Mouse (Mus musculus) embryonic facial prominence, embryonic 15.5 days (tissue): ENCODE results near the gene Clrn2. TPM values are rescaled to one million over a fixed set of nuclear protein-coding genes. Genes with fewer than 3 reads are reported as not detected.
"Not testable (repeated sequence)": the region's sequence is repeated elsewhere in the genome, so short reads cannot be mapped to it uniquely, and the experiment has no call there.

Experiments
- ATAC-seq: fragments of 200-750 bp; cut with Nextera tagmentation; 2 replicates; pipeline ENCODE4 v1.8.0; 2017; ENCODE audit warnings: low read depth, moderate TSS enrichment; ENCODE audit not compliant: insufficient number of reproducible peaks, low FRiP score, low TSS enrichment
- H3K27ac ChIP-seq: fragments of 300-500 bp; sonication (generic); replicated peaks from 2 replicates; pipeline ENCODE4 v1.5.1; 2015; ENCODE audit warnings: mild to moderate bottlenecking, inconsistent platforms
- H3K27me3 ChIP-seq: fragments of 300-500 bp; sonication (generic); 2 replicates; pipeline ENCODE4 v1.6.1; 2015; ENCODE audit warnings: inconsistent platforms
- H3K36me3 ChIP-seq: fragments of 300-500 bp; sonication (generic); 2 replicates; pipeline ENCODE4 v1.6.1; 2015; ENCODE audit warnings: mild to moderate bottlenecking, inconsistent platforms
- H3K4me1 ChIP-seq: fragments of 300-500 bp; sonication (generic); 2 replicates; pipeline ENCODE4 v1.6.1; 2015; ENCODE audit warnings: inconsistent platforms
- H3K4me2 ChIP-seq: fragments of 300-500 bp; sonication (generic); replicated peaks from 2 replicates; pipeline ENCODE4 v1.6.1; 2015; ENCODE audit warnings: mild to moderate bottlenecking, inconsistent platforms
- H3K4me3 ChIP-seq: fragments of 300-500 bp; sonication (generic); replicated peaks from 2 replicates; pipeline ENCODE4 v1.5.1; 2015; ENCODE audit warnings: mild to moderate bottlenecking, inconsistent platforms
- H3K9ac ChIP-seq: fragments of 300-500 bp; sonication (generic); 2 replicates; pipeline ENCODE4 v1.6.1; 2015; ENCODE audit warnings: inconsistent platforms
- H3K9me3 ChIP-seq: fragments of 300-500 bp; sonication (generic); replicated peaks from 2 replicates; pipeline ENCODE4 v1.6.1; 2016; ENCODE audit warnings: inconsistent platforms
- WGBS: fragments of 180-500 bp; shearing (Covaris S2); methylation state at CpG from one replicate; pipeline ENCODE4 v1.1.7; 2015; 5-methylcytosine and 5-hydroxymethylcytosine counted together
- polyA plus RNA-seq: library from polyadenylated mRNA; unstranded; fragments of >200 nt; fragmentation: Nextera tagmentation; extraction: Ambion mirVana; gene quantifications from 2 replicates; pipeline ENCODE4 v1.2.1, GENCODE M21; 2015

Gene Clrn2
- 0.17 and 0.24 TPM in 2 replicates for polyA plus RNA-seq

DNA sequence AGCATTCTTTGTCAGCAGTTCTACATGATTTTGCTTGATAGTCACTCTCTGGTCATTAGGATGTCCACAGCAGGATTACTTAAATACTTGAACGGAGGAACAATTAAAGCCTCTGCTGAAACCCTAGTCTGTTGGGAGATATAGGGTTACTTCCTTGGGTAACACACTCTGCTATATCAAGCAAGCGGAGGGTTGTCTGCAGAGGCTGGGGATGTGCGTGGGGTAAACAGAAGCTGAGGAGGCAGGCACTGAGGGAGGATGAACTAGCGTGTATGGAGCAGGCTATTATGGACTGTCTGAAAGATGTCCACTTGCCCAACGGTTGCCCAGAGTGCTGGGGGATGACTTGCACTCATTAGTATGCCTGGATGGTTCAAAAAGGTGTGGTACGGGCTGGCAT is at the start of gene Clrn2:
Gene Clrn2, plus strand, starts transcription at position 301 of the 400 bp plus-strand sequence.
- WGBS: 41% methylated on average over 6 of the region's 6 CpGs
- H3K9me3 ChIP-seq: no peaks in the 10 kb centered on the region
- no peak within 1 kb of the TSS for H3K9ac ChIP-seq
- ATAC-seq: no peak
- H3K4me3 ChIP-seq: no peak within 1 kb of the TSS
- H3K27ac ChIP-seq: no peak within 1 kb of the TSS
- H3K27me3 ChIP-seq: no peaks in the 10 kb centered on the region
- no peak within 1 kb of the TSS for H3K4me2 ChIP-seq
- H3K36me3 ChIP-seq: no peaks in the 10 kb centered on the region
- peaks cover 11% of the 10 kb centered on the region for H3K4me1 ChIP-seq

DNA sequence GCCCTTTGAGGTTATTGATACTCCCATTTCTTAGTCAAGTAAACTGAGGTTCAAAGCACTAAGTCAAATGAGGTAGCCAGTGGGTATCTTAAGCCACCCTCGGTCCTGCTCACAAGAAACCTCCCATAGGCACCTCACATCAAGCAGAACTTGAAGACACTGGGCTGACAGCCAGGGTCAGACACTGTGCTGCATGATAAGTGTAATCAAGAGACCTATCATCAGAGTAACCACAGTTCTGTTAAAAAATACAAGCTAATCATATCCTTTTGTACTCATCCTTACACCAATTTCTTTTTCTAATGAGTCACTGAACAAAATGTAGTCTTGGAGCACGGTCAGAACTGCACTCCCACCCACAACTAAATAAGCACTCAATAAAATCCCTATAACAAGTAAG is 47.4 kb upstream of the Clrn2 start:
- 72% methylated on average over 2 of the region's 2 CpGs for WGBS
- Histone ChIP-seq H3K36me3 (no peaks in the 10 kb centered on the region), H3K27ac (no peak overlapping the region), H3K4me3 (no peak overlapping the region), H3K9ac (no peak overlapping the region), H3K4me2 (no peak overlapping the region), H3K27me3 (no peaks in the 10 kb centered on the region; the same call in 1 of the 2 replicates), H3K4me1 (no peaks in the 10 kb centered on the region), H3K9me3 (no peaks in the 10 kb centered on the region)
- ATAC-seq: no peak

DNA sequence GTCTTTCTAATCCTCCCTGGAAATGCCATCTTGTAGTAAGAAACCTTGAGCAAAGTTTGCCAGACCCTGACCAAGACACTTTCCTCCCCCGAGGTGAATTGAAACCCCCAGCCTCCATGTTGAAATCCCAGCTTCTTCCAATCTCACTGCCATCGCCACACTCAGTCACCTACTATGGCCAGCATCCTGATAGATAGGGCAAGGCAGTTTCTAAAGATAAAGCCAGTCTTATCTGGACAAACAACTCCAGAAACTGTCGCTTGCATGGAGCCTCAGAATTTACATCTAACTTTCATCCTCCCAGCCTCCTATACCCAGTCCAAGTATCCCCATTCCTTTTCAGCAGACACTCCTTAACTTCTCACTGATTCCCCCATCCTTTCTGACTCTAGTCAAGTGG is 37.1 kb upstream of the Clrn2 start:
- Histone ChIP-seq H3K36me3 (no peaks in the 10 kb centered on the region), H3K4me2 (no peak overlapping the region), H3K9ac (no peak overlapping the region), H3K4me3 (no peak overlapping the region), H3K4me1 (no peaks in the 10 kb centered on the region), H3K27me3 (no peaks in the 10 kb centered on the region), H3K9me3 (no peaks in the 10 kb centered on the region), H3K27ac (no peak overlapping the region)
- no peak for ATAC-seq
- WGBS: 82% methylated on average over 3 of the region's 3 CpGs

DNA sequence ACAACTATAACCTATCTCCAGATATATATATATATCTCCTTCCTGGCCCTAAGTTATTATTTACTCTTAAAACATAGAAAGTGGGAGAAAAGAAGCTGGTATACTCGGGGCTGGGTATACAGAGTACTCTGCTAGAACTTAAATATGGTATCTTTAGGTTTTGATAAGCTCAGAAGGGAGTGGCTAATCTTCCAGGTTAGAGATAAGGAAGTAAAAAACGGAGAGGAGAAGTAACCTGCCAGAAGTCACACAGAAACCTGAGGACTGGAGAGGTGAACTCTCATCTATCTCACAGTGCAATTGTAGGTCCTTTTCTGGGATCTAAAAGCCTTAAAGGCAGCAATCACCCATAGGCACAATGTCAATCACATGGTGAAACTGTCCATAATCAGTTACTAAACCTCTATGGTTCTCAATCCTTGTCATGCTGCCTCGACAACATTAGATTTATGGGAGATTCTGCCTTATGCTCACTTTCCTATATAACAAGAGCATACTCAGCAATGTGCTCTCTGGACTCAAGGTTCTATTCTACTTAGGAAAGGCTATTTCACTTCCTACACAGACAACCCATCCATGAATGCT is 35.6 kb upstream of the Clrn2 start:
- Histone ChIP-seq H3K27ac (no peak overlapping the region), H3K9ac (no peak overlapping the region), H3K4me2 (no peak overlapping the region), H3K36me3 (no peaks in the 10 kb centered on the region), H3K27me3 (no peaks in the 10 kb centered on the region), H3K9me3 (no peaks in the 10 kb centered on the region), H3K4me1 (no peaks in the 10 kb centered on the region), H3K4me3 (no peak overlapping the region)
- no peak for ATAC-seq
- 74% methylated on average over 3 of the region's 3 CpGs for WGBS

DNA sequence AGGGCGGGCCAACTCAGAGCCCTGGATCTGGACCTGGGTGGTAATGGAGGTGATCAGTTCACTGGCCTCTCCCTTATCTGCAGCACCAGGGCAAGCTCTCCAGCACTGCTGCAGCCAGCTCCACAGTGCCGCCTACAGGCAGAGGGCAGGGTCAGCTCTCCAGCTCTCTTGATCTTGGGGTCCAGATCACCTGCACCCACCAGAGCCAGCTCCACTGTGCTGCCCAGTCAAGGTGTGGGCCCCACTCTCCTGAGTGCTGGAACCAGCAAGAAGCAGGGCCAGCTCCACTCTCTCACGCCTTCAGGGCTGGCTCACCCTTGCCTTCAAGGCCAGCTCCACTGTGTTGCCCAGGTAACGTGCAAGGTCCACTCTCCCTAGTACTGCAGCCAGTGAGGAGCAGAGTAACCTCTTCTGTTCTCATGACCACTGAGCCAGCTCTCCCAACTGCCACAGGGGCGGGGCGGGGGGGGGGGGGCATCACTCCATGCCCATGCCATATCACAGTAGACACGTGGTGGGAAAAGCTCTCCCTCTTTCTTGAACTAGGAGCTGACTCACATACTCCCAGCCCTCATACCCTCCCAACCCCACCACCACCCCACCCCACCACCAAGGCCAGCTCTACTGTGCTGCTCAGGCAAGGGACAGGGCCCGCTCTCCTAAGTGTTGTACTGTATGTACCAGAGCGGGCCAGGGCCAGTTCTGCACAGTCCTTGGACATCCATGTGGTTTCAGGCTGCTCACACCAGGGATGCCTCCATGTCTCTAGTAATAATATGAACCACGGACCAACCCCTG is 33.5 kb upstream of the Clrn2 start:
- no peak overlapping the region for H3K27ac ChIP-seq
- ATAC-seq: no peak; the same call in 1 of the 2 replicates
- no peaks in the 10 kb centered on the region for H3K9me3 ChIP-seq
- H3K4me3 ChIP-seq: no peak overlapping the region
- H3K4me1 ChIP-seq: no peaks in the 10 kb centered on the region
- 74% methylated on average over 10 of the region's 10 CpGs for WGBS
- H3K36me3 ChIP-seq: no peaks in the 10 kb centered on the region
- no peaks in the 10 kb centered on the region for H3K27me3 ChIP-seq
- H3K4me2 ChIP-seq: no peak overlapping the region
- H3K9ac ChIP-seq: no peak overlapping the region

DNA sequence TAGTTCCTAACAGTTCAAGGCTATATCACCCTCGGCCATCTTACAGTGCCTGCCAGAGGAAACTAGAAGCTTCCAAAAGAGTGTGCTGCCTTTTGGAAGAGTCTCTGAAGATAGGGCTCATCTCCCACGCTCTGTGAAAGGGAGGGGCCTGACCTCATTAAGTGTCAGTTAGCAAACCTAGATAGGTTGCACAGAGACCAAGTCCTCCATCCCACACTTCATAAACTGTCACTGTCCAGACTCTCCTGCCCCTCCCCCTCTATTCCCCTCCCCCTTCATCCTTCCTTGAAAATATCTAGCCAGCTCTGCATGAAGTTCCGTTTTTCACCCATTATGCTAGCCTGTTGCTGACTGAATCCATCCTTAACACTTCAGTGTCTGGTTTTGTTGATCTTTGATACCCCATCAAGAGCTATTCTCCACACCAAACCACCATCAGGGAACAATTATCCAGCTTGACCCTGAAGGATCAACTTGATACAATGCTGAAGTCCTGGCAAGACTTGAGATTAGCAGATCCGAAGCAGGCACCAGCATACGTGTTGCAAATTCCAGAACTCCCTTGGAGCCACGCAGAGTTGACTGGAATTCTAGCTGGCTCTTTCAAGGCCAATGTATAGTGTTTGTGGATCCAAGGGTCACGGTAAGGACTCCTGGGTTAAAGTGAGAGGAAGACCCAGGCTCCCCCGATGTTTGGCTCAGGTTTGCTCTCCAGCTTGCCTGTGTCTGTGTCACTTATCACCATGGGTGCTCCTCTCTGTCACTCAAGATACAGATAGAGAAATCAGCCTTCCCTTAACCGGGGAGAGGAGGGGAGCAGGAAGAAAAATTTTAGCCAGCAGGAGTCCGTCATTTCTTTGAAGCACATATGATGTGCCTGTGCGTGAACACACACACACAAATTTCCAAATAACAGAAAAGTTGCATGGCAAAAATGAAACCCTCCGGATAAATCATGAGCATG is 31.4 kb upstream of the Clrn2 start:
- Histone ChIP-seq H3K4me3 (no peak overlapping the region), H3K27ac (no peak overlapping the region), H3K9ac (no peak overlapping the region), H3K36me3 (no peaks in the 10 kb centered on the region), H3K9me3 (no peaks in the 10 kb centered on the region), H3K27me3 (no peaks in the 10 kb centered on the region), H3K4me2 (no peak overlapping the region), H3K4me1 (no peaks in the 10 kb centered on the region)
- 56% methylated on average over 12 of the region's 12 CpGs for WGBS
- no peak for ATAC-seq

DNA sequence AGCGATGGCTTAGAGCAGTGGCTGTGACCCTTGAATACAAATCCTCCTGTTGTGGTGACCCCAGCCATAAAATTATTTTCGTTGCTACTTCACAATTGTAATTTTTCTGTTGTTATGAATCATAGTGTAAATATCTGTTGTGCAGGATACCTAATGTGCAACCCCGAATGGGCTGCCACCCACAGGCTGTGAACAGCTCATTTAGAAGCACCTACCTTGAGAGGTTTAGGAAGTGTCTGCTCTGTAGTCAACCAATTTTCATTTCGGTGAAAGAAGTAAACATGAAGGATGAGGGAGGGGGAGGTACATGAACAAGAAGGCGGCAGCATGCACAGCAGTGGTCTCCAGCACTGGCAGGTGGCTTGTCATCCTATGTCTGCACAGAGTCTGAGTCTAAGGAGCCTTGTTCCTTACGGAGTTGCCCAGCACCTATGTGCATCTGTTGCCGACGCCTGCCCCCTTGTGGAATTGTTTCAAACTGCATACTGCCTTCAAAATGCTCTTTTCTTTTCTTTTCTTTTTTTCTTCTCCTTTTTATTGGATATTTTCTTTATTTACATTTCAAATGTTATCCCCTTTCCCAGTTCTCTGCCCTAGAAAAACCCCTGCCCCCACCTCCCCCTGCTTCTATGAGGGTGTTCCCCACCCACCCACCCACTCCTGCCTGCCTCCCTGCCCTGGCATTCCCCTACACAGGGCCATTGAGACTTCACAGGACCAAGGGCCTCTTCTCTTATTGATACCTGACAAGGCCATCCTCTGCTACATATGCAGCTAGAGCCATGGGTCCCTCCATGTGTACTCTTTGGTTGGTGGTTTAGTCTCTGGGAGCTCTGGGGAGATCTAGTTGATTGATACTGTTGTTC is 29.3 kb upstream of the Clrn2 start:
- Histone ChIP-seq H3K4me2 (no peak overlapping the region), H3K36me3 (no peaks in the 10 kb centered on the region), H3K9ac (no peak overlapping the region), H3K4me3 (no peak overlapping the region), H3K4me1 (no peaks in the 10 kb centered on the region), H3K27ac (no peak overlapping the region), H3K27me3 (no peaks in the 10 kb centered on the region), H3K9me3 (no peaks in the 10 kb centered on the region)
- WGBS: 41% methylated on average over 8 of the region's 8 CpGs
- no peak for ATAC-seq

- not testable (repeated sequence) for H3K9me3 ChIP-seq
- 39% methylated on average over 1 of the region's 1 CpGs for WGBS
Measured at GRCm38 (mm10) chr5:45425771-45426170, 27.8 kb upstream of the Clrn2 start.

GRCm38 (mm10) chr5:45426416-45427034 is 27.0 kb upstream of the Clrn2 start:
- H3K4me1 ChIP-seq: no peaks in the 10 kb centered on the region
- no peak for ATAC-seq
- H3K4me2 ChIP-seq: no peak overlapping the region
- H3K36me3 ChIP-seq: no peaks in the 10 kb centered on the region
- no peak overlapping the region for H3K4me3 ChIP-seq
- no peaks in the 10 kb centered on the region for H3K9me3 ChIP-seq
- WGBS: 72% methylated on average over 1 of the region's 1 CpGs
- H3K9ac ChIP-seq: no peak overlapping the region
- H3K27me3 ChIP-seq: no peaks in the 10 kb centered on the region
- H3K27ac ChIP-seq: no peak overlapping the region

More at GRCm38 (mm10) chr5:45425771-45426170, 27.8 kb upstream of the Clrn2 start:
- not testable (repeated sequence) for ATAC-seq, H3K36me3 ChIP-seq, H3K9ac ChIP-seq, H3K27me3 ChIP-seq, H3K27ac ChIP-seq, H3K4me1 ChIP-seq, H3K4me2 ChIP-seq, H3K4me3 ChIP-seq

GRCm38 (mm10) chr5:45427891-45428290 is 25.7 kb upstream of the Clrn2 start:
- Histone ChIP-seq H3K4me2 (no peak overlapping the region), H3K36me3 (no peaks in the 10 kb centered on the region), H3K9me3 (no peaks in the 10 kb centered on the region), H3K4me1 (no peaks in the 10 kb centered on the region), H3K27me3 (no peaks in the 10 kb centered on the region), H3K4me3 (no peak overlapping the region), H3K27ac (no peak overlapping the region), H3K9ac (no peak overlapping the region)
- no peak for ATAC-seq
- WGBS: 93% methylated on average over 7 of the region's 7 CpGs
